Mouse (Mus musculus) layer of hippocampus, adult 9-11 months (tissue): ENCODE measurements around the gene Rnf181.

Source experiments
- DNase-seq: peaks from one replicate; pipeline ENCODE4 v3.0.0; 2022

The Rnf181 gene

GRCm38 (mm10) chr6:72366844-72367443, at the start of gene Rnf181:
Gene Rnf181 (minus strand): TSS chr6:72366956.
- DNase-seq = no peak

GRCm38 (mm10) chr6:72415964-72416772, 49.4 kb upstream of the Rnf181 start:
- DNase-seq = no peak

- DNase-seq = no peak
Measured at GRCm38 (mm10) chr6:72415181-72415580, 48.4 kb upstream of the Rnf181 start.

GRCm38 (mm10) chr6:72414076-72414756, 47.5 kb upstream of the Rnf181 start, which contains the start of gene Ggcx:
Gene Ggcx (plus strand): TSS chr6:72414308.
- peak; percentile 93 for DNase-seq

- DNase-seq = no peak
Measured at GRCm38 (mm10) chr6:72410518-72410917, 43.8 kb upstream of the Rnf181 start.

GRCm38 (mm10) chr6:72410003-72410402, 43.2 kb upstream of the Rnf181 start:
- DNase-seq = no peak

GRCm38 (mm10) chr6:72409567-72409966, 42.8 kb upstream of the Rnf181 start:
- DNase-seq = no peak

- peak; percentile 83 for DNase-seq
Measured at GRCm38 (mm10) chr6:72407119-72407518, 40.4 kb upstream of the Rnf181 start.

- no peak for DNase-seq
Measured at GRCm38 (mm10) chr6:72405356-72405755, 38.6 kb upstream of the Rnf181 start.

- peak; percentile 59 for DNase-seq
Measured at GRCm38 (mm10) chr6:72401875-72402274, 35.1 kb upstream of the Rnf181 start.

GRCm38 (mm10) chr6:72399967-72400366, 33.2 kb upstream of the Rnf181 start:
- DNase-seq = no peak

GRCm38 (mm10) chr6:72396837-72397251, 30.1 kb upstream of the Rnf181 start:
- no peak for DNase-seq

GRCm38 (mm10) chr6:72392341-72392740, 25.6 kb upstream of the Rnf181 start:
- DNase-seq = no peak

- DNase-seq = no peak
Measured at GRCm38 (mm10) chr6:72390795-72391521, 24.2 kb upstream of the Rnf181 start.

GRCm38 (mm10) chr6:72389941-72390771, 23.4 kb upstream of the Rnf181 start, which contains the start of gene Vamp8:
Gene Vamp8 (minus strand): TSS chr6:72390703.
- DNase-seq = peak; percentile 38

GRCm38 (mm10) chr6:72389471-72389940, 22.8 kb upstream of the Rnf181 start:
- DNase-seq = no peak

- no peak for DNase-seq
Measured at GRCm38 (mm10) chr6:72388791-72389329, 22.1 kb upstream of the Rnf181 start.

- no peak for DNase-seq
Measured at GRCm38 (mm10) chr6:72388266-72388665, 21.5 kb upstream of the Rnf181 start.

- no peak for DNase-seq
Measured at GRCm38 (mm10) chr6:72387816-72388215, 21.1 kb upstream of the Rnf181 start.

GRCm38 (mm10) chr6:72386561-72386960, 19.8 kb upstream of the Rnf181 start:
- no peak for DNase-seq

- no peak for DNase-seq
Measured at GRCm38 (mm10) chr6:72385258-72385657, 18.5 kb upstream of the Rnf181 start.

- no peak for DNase-seq
Measured at GRCm38 (mm10) chr6:72383952-72384351, 17.2 kb upstream of the Rnf181 start.
